Mouse (Mus musculus) regulatory T cell (primary cell): ENCODE data around the gene Ankrd34a.

ENCODE experiments used
- in situ Hi-C: fragments of 300-600 bp; cut with MboI, MseI; formaldehyde crosslinking; loops from one replicate; pipeline ENCODE4 v1.15.1; 2025; ENCODE audit warnings: high pct_unique_total_duplicates

Gene Ankrd34a

GRCm38 (mm10) chr3:96602704-96603084, 6.3 kb downstream of the Ankrd34a start:
- in situ Hi-C loops = loop anchor here (10.0 kb wide), 1 partner anchor 608 kb away; the partner anchor contains the start of gene Plekho1

- in situ Hi-C loops = loop anchor here (10.0 kb wide), 1 partner anchor 609 kb away; the partner anchor contains the start of gene Plekho1
Measured at GRCm38 (mm10) chr3:96603311-96603710, 6.9 kb downstream of the Ankrd34a start.

- in situ Hi-C loops = loop anchor here (10.0 kb wide), 1 partner anchor 611 kb away; the partner anchor contains the start of gene Plekho1
Measured at GRCm38 (mm10) chr3:96606007-96606406, 9.6 kb downstream of the Ankrd34a start.

- in situ Hi-C loops = loop anchor here (10.0 kb wide), 1 partner anchor 612 kb away; the partner anchor contains the start of gene Plekho1
Measured at GRCm38 (mm10) chr3:96606618-96607017, 10.2 kb downstream of the Ankrd34a start.

- in situ Hi-C loops = no loop called here
Measured at GRCm38 (mm10) chr3:96617941-96618340, 21.5 kb downstream of the Ankrd34a start.

GRCm38 (mm10) chr3:96623201-96623600, 26.8 kb downstream of the Ankrd34a start:
- in situ Hi-C loops = loop anchor here (5.0 kb wide), 1 partner anchor 81 kb away; no protein-coding TSS in a partner anchor

- in situ Hi-C loops = no loop called here
Measured at GRCm38 (mm10) chr3:96629729-96630600, 33.5 kb downstream of the Ankrd34a start, which contains the start of gene Rbm8a. Gene Rbm8a, plus strand, starts transcription at chr3:96629933.

- in situ Hi-C loops = no loop called here
Measured at GRCm38 (mm10) chr3:96632058-96632457, 35.6 kb downstream of the Ankrd34a start.

GRCm38 (mm10) chr3:96634015-96634414, 37.6 kb downstream of the Ankrd34a start:
- in situ Hi-C loops = no loop called here

- in situ Hi-C loops = no loop called here
Measured at GRCm38 (mm10) chr3:96634928-96635879, 38.8 kb downstream of the Ankrd34a start, which contains the start of the genes Pex11b and Gm42957. Gene Pex11b, plus strand, starts transcription at chr3:96635376. Gene Gm42957, plus strand, starts transcription at chr3:96635474.

- in situ Hi-C loops = no loop called here
Measured at GRCm38 (mm10) chr3:96635906-96636305, 39.5 kb downstream of the Ankrd34a start.

- in situ Hi-C loops = no loop called here
Measured at GRCm38 (mm10) chr3:96636448-96636847, 40.0 kb downstream of the Ankrd34a start.

- in situ Hi-C loops = no loop called here
Measured at GRCm38 (mm10) chr3:96639219-96639618, 42.8 kb downstream of the Ankrd34a start.

GRCm38 (mm10) chr3:96645018-96645649, 48.7 kb downstream of the Ankrd34a start, which contains the start of gene Itga10:
Gene Itga10, plus strand, starts transcription at chr3:96645584.
- in situ Hi-C loops = no loop called here

- in situ Hi-C loops = no loop called here
Measured at GRCm38 (mm10) chr3:96647365-96647764, 50.9 kb downstream of the Ankrd34a start.
